Mouse (Mus musculus) megakaryocyte, embryonic 14.5 days (primary cell): Measurements from ENCODE around the gene R3hdm4.

Source experiments
- FLI1 ChIP-seq: IDR thresholded peaks from 2 replicates; pipeline ENCODE4 v1.6.1; 2012; ENCODE audit warnings: low read length, inconsistent platforms, mixed read lengths
- GATA1 ChIP-seq: IDR thresholded peaks from 3 replicates; pipeline ENCODE4 v1.6.1; 2012; ENCODE audit warnings: mixed read lengths, low read length, inconsistent platforms, borderline replicate concordance

DNA sequence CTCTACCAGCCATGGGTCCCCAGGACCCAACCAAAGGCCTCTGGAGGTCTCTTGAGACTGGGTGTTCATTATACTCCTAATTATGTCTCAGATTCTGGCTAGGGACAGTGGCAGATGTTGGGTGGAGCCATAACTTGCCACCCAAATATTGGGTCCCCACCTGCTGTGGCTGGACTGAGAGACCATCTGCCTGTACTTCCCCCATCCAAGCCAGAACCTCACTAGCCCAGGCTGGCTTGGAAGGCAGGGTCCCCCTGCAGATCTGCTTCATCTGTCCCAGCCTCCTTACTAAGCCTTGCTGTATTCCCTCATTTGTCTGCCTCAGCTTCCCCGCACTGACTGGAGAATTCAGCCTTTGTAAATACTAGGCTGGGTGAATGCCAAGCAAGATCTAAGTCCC, 47.2 kb upstream of the R3hdm4 start:
- TF ChIP-seq GATA1 (no peak), FLI1 (no peak)
